Mouse (Mus musculus): ENCODE measurements around the gene Lrrc39. TPM values are rescaled to one million over a fixed set of nuclear protein-coding genes. Genes with fewer than 3 reads are reported as not detected.

The Lrrc39 gene
- total RNA-seq (2014; fragmentation: Nextera tagmentation) (2.0 and 4.2 TPM in 2 replicates), total RNA-seq (2017) (1.7 and 2.2 TPM in 2 replicates), polyA plus RNA-seq (2012) (not detected in 2 replicates)

- peak within 1 kb of the TSS; percentile 51; the same call in 1 of the 2 replicates for H3K4me3 ChIP-seq (ENCODE audit: low read depth, low read length)
- peaks cover 3% of the 10 kb centered on the region; the same call in 1 of the 2 replicates for H3K9me3 ChIP-seq (replicated peaks)
- H3K4me1 ChIP-seq (ENCODE audit: insufficient read depth, low read depth, low read length), result peaks cover 18% of the 10 kb centered on the region
- no peaks in the 10 kb centered on the region for H3K36me3 ChIP-seq (replicated peaks)
- DNase-seq (ENCODE audit: low spot score) (peak; percentile 43), ATAC-seq (ENCODE audit: extremely low read depth, insufficient number of reproducible peaks, low FRiP score, poor library complexity, severe bottlenecking) (peak; percentile 95)
- TF ChIP-seq TAL1 (conservative IDR thresholded peaks at IDR 0.05; ENCODE audit: low read depth, low read length), result peak; percentile 30; the same call in 1 of the 2 replicates
- TF ChIP-seq GATA1 (IDR thresholded peaks at IDR 0.05; ENCODE audit: borderline replicate concordance, low read length), result no peak
- H3K27me3 ChIP-seq (ENCODE audit: insufficient read depth, low read length), result no peaks in the 10 kb centered on the region
Measured at GRCm38 (mm10) chr3:116562408-116563094, at the start of gene Lrrc39. Gene Lrrc39 (plus strand): TSS chr3:116562973.

DNA sequence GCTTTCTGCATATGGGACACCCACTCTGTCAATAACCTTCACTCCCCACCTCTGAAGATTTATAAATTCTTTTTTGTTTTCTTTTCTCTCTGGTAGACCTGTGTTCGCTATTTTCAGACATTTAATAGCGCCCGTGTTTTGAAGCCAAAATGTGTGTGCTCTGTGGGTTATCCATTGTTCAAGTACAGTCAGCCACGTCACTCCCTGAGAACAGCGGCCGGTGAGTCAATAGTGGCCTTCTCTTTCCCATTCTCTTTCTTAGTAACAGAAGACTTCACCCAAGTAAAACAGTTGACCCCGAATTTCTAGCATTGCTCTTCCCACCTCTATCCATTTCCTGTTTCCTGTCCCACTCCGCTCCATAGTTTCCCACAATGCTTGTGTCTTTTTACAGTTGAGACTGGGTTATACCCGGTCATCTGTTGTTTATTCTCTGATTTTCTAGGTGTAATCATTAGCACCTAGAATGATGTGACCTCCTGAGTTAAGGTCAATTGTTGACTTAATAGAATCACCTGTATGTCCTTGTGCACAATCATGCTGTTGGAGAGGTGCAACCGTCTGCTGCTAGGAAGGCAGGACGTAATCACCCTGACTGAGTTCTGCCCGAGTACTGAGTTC lies 42.5 kb upstream of the Lrrc39 start:
- no peak overlapping the region for H3K4me3 ChIP-seq (ENCODE audit: low read depth, low read length)
- no peaks in the 10 kb centered on the region for H3K27me3 ChIP-seq (ENCODE audit: insufficient read depth, low read length)
- TF ChIP-seq GATA2 (IDR thresholded peaks at IDR 0.05; ENCODE audit: borderline replicate concordance, low read depth, low read length), result no peak
- no peak for TF ChIP-seq GATA1 (IDR thresholded peaks at IDR 0.05; ENCODE audit: borderline replicate concordance, low read length)
- TF ChIP-seq CTCF (IDR thresholded peaks at IDR 0.05; ENCODE audit: low read depth, low read length), result no peak
- no peak for TF ChIP-seq POLR2AphosphoS5 (IDR thresholded peaks at IDR 0.05; ENCODE audit: insufficient replicate concordance, low read depth, low read length)
- no peak for TF ChIP-seq TAL1 (conservative IDR thresholded peaks at IDR 0.05; ENCODE audit: low read depth, low read length)
- DNase-seq (ENCODE audit: low spot score) (no peak), ATAC-seq (ENCODE audit: extremely low read depth, insufficient number of reproducible peaks, low FRiP score, poor library complexity, severe bottlenecking) (no peak)
- peaks cover 8% of the 10 kb centered on the region for H3K4me1 ChIP-seq (ENCODE audit: insufficient read depth, low read depth, low read length)
- H3K36me3 ChIP-seq (replicated peaks), result peaks cover 29% of the 10 kb centered on the region
- no peaks in the 10 kb centered on the region for H3K9me3 ChIP-seq (replicated peaks)

DNA sequence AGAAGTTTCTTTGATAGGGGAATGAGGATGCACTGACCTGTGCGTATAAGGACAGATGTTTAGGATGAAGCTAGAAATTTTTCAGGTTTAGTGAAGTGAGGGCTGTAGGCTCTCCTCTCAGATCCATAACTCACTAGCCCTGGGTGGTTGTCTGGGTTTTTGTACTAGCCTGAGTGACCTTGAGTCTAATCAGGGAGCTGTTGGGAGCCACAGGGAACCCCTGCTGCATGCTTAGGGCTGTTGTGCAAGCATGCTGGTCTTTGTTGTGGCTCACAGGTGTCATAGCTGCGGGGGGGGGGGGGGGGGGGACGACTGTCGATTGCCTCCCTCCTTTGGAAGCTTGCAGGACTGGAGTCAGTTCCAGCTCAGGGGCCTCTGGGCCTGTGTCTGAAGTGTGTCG lies 33.0 kb upstream of the Lrrc39 start:
- Histone ChIP-seq H3K36me3 (replicated peaks) (peaks cover 26% of the 10 kb centered on the region), H3K4me1 (ENCODE audit: insufficient read depth, low read depth, low read length) (no peaks in the 10 kb centered on the region)

GRCm38 (mm10) chr3:116530826-116531225 lies 31.9 kb upstream of the Lrrc39 start:
- H3K4me3 ChIP-seq (ENCODE audit: low read depth, low read length), result no peak overlapping the region
- no peaks in the 10 kb centered on the region for H3K27me3 ChIP-seq (ENCODE audit: insufficient read depth, low read length)
- DNase-seq (ENCODE audit: low spot score), result no peak
- no peak for TF ChIP-seq GATA1 (IDR thresholded peaks at IDR 0.05; ENCODE audit: borderline replicate concordance, low read length)
- no peak for TF ChIP-seq TAL1 (conservative IDR thresholded peaks at IDR 0.05; ENCODE audit: low read depth, low read length)
- no peak for TF ChIP-seq POLR2AphosphoS5 (IDR thresholded peaks at IDR 0.05; ENCODE audit: insufficient replicate concordance, low read depth, low read length)
- peaks cover 33% of the 10 kb centered on the region for H3K36me3 ChIP-seq (replicated peaks)
- no peaks in the 10 kb centered on the region for H3K4me1 ChIP-seq (ENCODE audit: insufficient read depth, low read depth, low read length)
- H3K9me3 ChIP-seq (replicated peaks), result no peaks in the 10 kb centered on the region
- no peak for ATAC-seq (ENCODE audit: extremely low read depth, insufficient number of reproducible peaks, low FRiP score, poor library complexity, severe bottlenecking)

More for the DNA sequence above, 33.0 kb upstream of the Lrrc39 start:
- Histone ChIP-seq H3K27me3 (ENCODE audit: insufficient read depth, low read length) (no peaks in the 10 kb centered on the region), H3K4me3 (ENCODE audit: low read depth, low read length) (no peak overlapping the region), H3K9me3 (replicated peaks) (no peaks in the 10 kb centered on the region)
- no peak for TF ChIP-seq CTCF (IDR thresholded peaks at IDR 0.05; ENCODE audit: low read depth, low read length)
- no peak for TF ChIP-seq TAL1 (conservative IDR thresholded peaks at IDR 0.05; ENCODE audit: low read depth, low read length)
- TF ChIP-seq GATA2 (IDR thresholded peaks at IDR 0.05; ENCODE audit: borderline replicate concordance, low read depth, low read length), result no peak
- no peak for TF ChIP-seq POLR2AphosphoS5 (IDR thresholded peaks at IDR 0.05; ENCODE audit: insufficient replicate concordance, low read depth, low read length)
- TF ChIP-seq GATA1 (IDR thresholded peaks at IDR 0.05; ENCODE audit: borderline replicate concordance, low read length), result no peak
- DNase-seq (ENCODE audit: low spot score) (no peak), ATAC-seq (ENCODE audit: extremely low read depth, insufficient number of reproducible peaks, low FRiP score, poor library complexity, severe bottlenecking) (no peak)

GRCm38 (mm10) chr3:116536428-116537199 lies 26.2 kb upstream of the Lrrc39 start:
- H3K4me1 ChIP-seq (ENCODE audit: insufficient read depth, low read depth, low read length), result no peaks in the 10 kb centered on the region
- DNase-seq (ENCODE audit: low spot score) (no peak), ATAC-seq (ENCODE audit: extremely low read depth, insufficient number of reproducible peaks, low FRiP score, poor library complexity, severe bottlenecking) (no peak)
- no peaks in the 10 kb centered on the region for H3K27me3 ChIP-seq (ENCODE audit: insufficient read depth, low read length)
- no peak for TF ChIP-seq GATA2 (IDR thresholded peaks at IDR 0.05; ENCODE audit: borderline replicate concordance, low read depth, low read length)
- no peak for TF ChIP-seq GATA1 (IDR thresholded peaks at IDR 0.05; ENCODE audit: borderline replicate concordance, low read length)
- TF ChIP-seq TAL1 (conservative IDR thresholded peaks at IDR 0.05; ENCODE audit: low read depth, low read length), result no peak
- no peak for TF ChIP-seq POLR2AphosphoS5 (IDR thresholded peaks at IDR 0.05; ENCODE audit: insufficient replicate concordance, low read depth, low read length)
- TF ChIP-seq CTCF (IDR thresholded peaks at IDR 0.05; ENCODE audit: low read depth, low read length), result no peak
- H3K36me3 ChIP-seq (replicated peaks), result peaks cover 70% of the 10 kb centered on the region
- no peak overlapping the region for H3K4me3 ChIP-seq (ENCODE audit: low read depth, low read length)
- no peaks in the 10 kb centered on the region for H3K9me3 ChIP-seq (replicated peaks)

DNA sequence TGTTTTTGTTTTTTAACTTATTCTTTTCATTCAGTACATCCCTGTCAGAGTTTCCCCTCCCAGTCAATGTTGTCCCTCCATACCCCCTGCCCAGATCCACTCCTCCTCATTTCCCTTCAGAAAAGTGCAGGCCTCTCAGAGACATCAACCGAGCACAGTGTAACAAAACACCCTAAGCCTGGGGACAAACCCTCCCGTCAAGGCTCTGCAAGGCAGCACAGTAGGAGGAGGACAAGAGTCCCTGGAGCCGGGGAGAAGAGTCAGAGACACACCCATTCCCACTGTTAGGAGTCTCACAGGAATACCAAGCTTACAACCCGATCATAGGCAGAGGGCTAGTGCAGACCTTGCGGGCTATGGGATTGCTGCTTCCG lies 25.6 kb upstream of the Lrrc39 start:
- Histone ChIP-seq H3K4me1 (ENCODE audit: insufficient read depth, low read depth, low read length) (no peaks in the 10 kb centered on the region), H3K27me3 (ENCODE audit: insufficient read depth, low read length) (no peaks in the 10 kb centered on the region), H3K9me3 (replicated peaks) (no peaks in the 10 kb centered on the region), H3K4me3 (ENCODE audit: low read depth, low read length) (no peak overlapping the region), H3K36me3 (replicated peaks) (peaks cover 76% of the 10 kb centered on the region)
- TF ChIP-seq GATA1 (IDR thresholded peaks at IDR 0.05; ENCODE audit: borderline replicate concordance, low read length) (no peak), CTCF (IDR thresholded peaks at IDR 0.05; ENCODE audit: low read depth, low read length) (no peak), POLR2AphosphoS5 (IDR thresholded peaks at IDR 0.05; ENCODE audit: insufficient replicate concordance, low read depth, low read length) (no peak), GATA2 (IDR thresholded peaks at IDR 0.05; ENCODE audit: borderline replicate concordance, low read depth, low read length) (no peak), TAL1 (conservative IDR thresholded peaks at IDR 0.05; ENCODE audit: low read depth, low read length) (no peak)
- ATAC-seq (ENCODE audit: extremely low read depth, insufficient number of reproducible peaks, low FRiP score, poor library complexity, severe bottlenecking) (no peak), DNase-seq (ENCODE audit: low spot score) (no peak)
